Mouse (Mus musculus) CH12.LX (cell line): ENCODE measurements around the gene Fam19a5.

Experiments
- CTCF ChIP-seq, 2 experiments: IDR thresholded peaks in 1 of 2; conservative IDR thresholded peaks in 1 of 2; 2 replicates each; pipeline ENCODE4 v1.5.1; 2011 to 2012; ENCODE audit warnings: low read depth in 2 of 2, low read length in 2 of 2, improper control_type of control experiment in 1 of 2, inconsistent platforms in 1 of 2, mild to moderate bottlenecking in 1 of 2, moderate library complexity in 1 of 2
- ETS1 ChIP-seq: conservative IDR thresholded peaks from 2 replicates; pipeline ENCODE4 v1.6.1; 2012; ENCODE audit warnings: low read depth, mild to moderate bottlenecking, inconsistent platforms, low read length, improper control_type of control experiment, moderate library complexity
- HCFC1 ChIP-seq: IDR thresholded peaks from 2 replicates; pipeline ENCODE4 v1.6.1; 2012; ENCODE audit warnings: low read depth, mild to moderate bottlenecking, inconsistent platforms, low read length, improper control_type of control experiment
- MAX ChIP-seq: IDR thresholded peaks from 2 replicates; pipeline ENCODE4 v1.6.1; 2011; ENCODE audit warnings: low read length, improper control_type of control experiment
- POLR2A ChIP-seq: IDR thresholded peaks from 2 replicates; pipeline ENCODE4 v1.6.1; 2011; ENCODE audit warnings: low read depth, mild to moderate bottlenecking, improper control_type of control experiment, low read length
- ZC3H11A ChIP-seq: IDR thresholded peaks from 2 replicates; pipeline ENCODE4 v1.6.1; 2012; ENCODE audit warnings: low read depth, mild to moderate bottlenecking, inconsistent platforms, low read length, improper control_type of control experiment

DNA sequence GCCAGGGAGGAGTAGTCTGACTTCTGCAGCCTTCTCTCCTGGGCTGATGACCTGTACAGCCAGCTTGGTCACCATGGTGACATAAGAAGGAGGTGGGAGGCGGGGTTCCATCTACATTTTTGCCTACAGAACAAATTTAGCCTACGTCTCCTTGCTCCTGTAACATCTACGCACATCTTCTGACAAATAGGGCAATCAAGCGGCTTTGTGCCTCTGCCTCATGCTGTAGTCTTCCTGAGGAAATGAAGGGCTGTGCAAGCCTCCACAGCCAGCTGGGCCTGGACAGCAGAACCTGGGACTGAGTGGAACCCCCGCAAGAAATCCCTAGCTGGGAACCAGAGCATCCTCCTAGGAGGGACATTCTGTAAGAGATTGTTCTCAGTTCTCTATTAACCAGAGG, 35.8 kb downstream of the Fam19a5 start:
- no peak for TF ChIP-seq HCFC1
- TF ChIP-seq CTCF (conservative IDR thresholded peaks at IDR 0.05 in 1 of 2, IDR thresholded peaks at IDR 0.05 in 1 of 2; ENCODE audit: low read depth in 2 of 2, low read length in 2 of 2) = no peak
- no peak for TF ChIP-seq ETS1
- no peak for TF ChIP-seq MAX
- no peak for TF ChIP-seq POLR2A
- TF ChIP-seq ZC3H11A = no peak
